Mouse (Mus musculus) hindbrain, embryonic 15.5 days (tissue): Measurements from ENCODE around the gene Rnf126. TPM values are rescaled to one million over a fixed set of nuclear protein-coding genes. Genes with fewer than 3 reads are reported as not detected.
"Not testable (repeated sequence)": the region's sequence is repeated elsewhere in the genome, so short reads cannot be mapped to it uniquely, and the experiment has no call there.

ENCODE experiments used
- ATAC-seq: fragments of 200-750 bp; cut with Nextera tagmentation; 2 replicates; pipeline ENCODE4 v1.8.0; 2017; ENCODE audit warnings: low read depth, moderate number of reproducible peaks, moderate TSS enrichment; ENCODE audit not compliant: low FRiP score
- H3K27ac ChIP-seq: fragments of 300-500 bp; sonication (generic); replicated peaks from 2 replicates; pipeline ENCODE4 v1.5.1; 2015; ENCODE audit warnings: mild to moderate bottlenecking, inconsistent platforms
- H3K27me3 ChIP-seq: fragments of 300-500 bp; sonication (generic); 2 replicates; pipeline ENCODE4 v1.6.1; 2015; ENCODE audit warnings: control low read depth, inconsistent platforms
- H3K36me3 ChIP-seq: fragments of 300-500 bp; sonication (generic); 2 replicates; pipeline ENCODE4 v1.6.1; 2015; ENCODE audit warnings: control low read depth, inconsistent platforms
- H3K4me1 ChIP-seq: fragments of 300-500 bp; sonication (generic); replicated peaks from 2 replicates; pipeline ENCODE4 v1.6.1; 2015; ENCODE audit warnings: control low read depth, inconsistent platforms
- H3K4me2 ChIP-seq: fragments of 300-500 bp; sonication (generic); 2 replicates; pipeline ENCODE4 v1.6.1; 2015; ENCODE audit warnings: moderate library complexity, mild to moderate bottlenecking, inconsistent platforms
- H3K4me3 ChIP-seq: fragments of 300-500 bp; sonication (generic); 2 replicates; pipeline ENCODE4 v1.5.1; 2015; ENCODE audit warnings: mild to moderate bottlenecking, inconsistent platforms
- H3K9ac ChIP-seq: fragments of 300-500 bp; sonication (generic); 2 replicates; pipeline ENCODE4 v1.6.1; 2015; ENCODE audit warnings: inconsistent platforms
- H3K9me3 ChIP-seq: fragments of 300-500 bp; sonication (generic); 2 replicates; pipeline ENCODE4 v1.6.1; 2016; ENCODE audit warnings: control low read depth, inconsistent platforms
- WGBS: fragments of 180-500 bp; shearing (Covaris S2); methylation state at CpG from one replicate; pipeline ENCODE4 v1.1.7; 2015; 5-methylcytosine and 5-hydroxymethylcytosine counted together
- polyA plus RNA-seq: library from polyadenylated mRNA; unstranded; fragments of >200 nt; fragmentation: Nextera tagmentation; extraction: Ambion mirVana; gene quantifications from 2 replicates; pipeline ENCODE4 v1.2.1, GENCODE M21; 2015

Gene Rnf126
- polyA plus RNA-seq, 1 experiment from 2014 or later, result 125 TPM

GRCm38 (mm10) chr10:79759675-79760074 is 7.1 kb downstream of the Rnf126 start:
- not testable (repeated sequence) for H3K9ac ChIP-seq, ATAC-seq, H3K27ac ChIP-seq, H3K9me3 ChIP-seq, H3K27me3 ChIP-seq, H3K4me2 ChIP-seq, H3K4me3 ChIP-seq
- peaks cover 53% of the 10 kb centered on the region for H3K36me3 ChIP-seq
- peaks cover 18% of the 10 kb centered on the region for H3K4me1 ChIP-seq
- 96% methylated on average over 1 of the region's 1 CpGs for WGBS

- Histone ChIP-seq H3K9ac (no peak overlapping the region), H3K36me3 (peaks cover 45% of the 10 kb centered on the region), H3K27me3 (no peaks in the 10 kb centered on the region), H3K4me1 (peaks cover 11% of the 10 kb centered on the region), H3K4me2 (no peak overlapping the region), H3K9me3 (no peaks in the 10 kb centered on the region), H3K27ac (no peak overlapping the region), H3K4me3 (no peak overlapping the region)
- WGBS, result 93% methylated on average over 24 of the region's 24 CpGs
- no peak for ATAC-seq
Observed at GRCm38 (mm10) chr10:79756660-79757059, 10.1 kb downstream of the Rnf126 start.

GRCm38 (mm10) chr10:79755854-79756253 is 10.9 kb downstream of the Rnf126 start:
- ATAC-seq, result no peak
- Histone ChIP-seq H3K4me2 (no peak overlapping the region), H3K4me3 (no peak overlapping the region), H3K36me3 (peaks cover 37% of the 10 kb centered on the region), H3K9ac (no peak overlapping the region), H3K27ac (no peak overlapping the region), H3K27me3 (no peaks in the 10 kb centered on the region), H3K9me3 (no peaks in the 10 kb centered on the region), H3K4me1 (peaks cover 11% of the 10 kb centered on the region)
- WGBS, result 85% methylated on average over 3 of the region's 3 CpGs

- whole genome bisulfite sequencing, result 2% methylated on average over 36 of the region's 36 CpGs
- Histone ChIP-seq H3K27me3 (no peaks in the 10 kb centered on the region), H3K4me3 (peak within 1 kb of the TSS; percentile 37), H3K36me3 (peaks cover 30% of the 10 kb centered on the region), H3K4me2 (peak within 1 kb of the TSS; percentile 65), H3K9me3 (no peaks in the 10 kb centered on the region), H3K4me1 (peaks cover 11% of the 10 kb centered on the region), H3K9ac (peak within 1 kb of the TSS; percentile 41), H3K27ac (no peak within 1 kb of the TSS)
- ATAC-seq, result peak; percentile 80
Observed at GRCm38 (mm10) chr10:79754856-79755516, 11.8 kb downstream of the Rnf126 start, which contains the start of gene Fgf22. Fgf22 (plus strand) TSS chr10:79755076.

- ATAC-seq, result no peak
- H3K9me3 ChIP-seq, result no peaks in the 10 kb centered on the region
- H3K4me3 ChIP-seq, result no peak overlapping the region
- no peak overlapping the region for H3K9ac ChIP-seq
- 78% methylated on average over 6 of the region's 6 CpGs for WGBS
- H3K27me3 ChIP-seq, result no peaks in the 10 kb centered on the region
- H3K27ac ChIP-seq, result no peak overlapping the region
- H3K4me1 ChIP-seq, result peaks cover 14% of the 10 kb centered on the region
- H3K36me3 ChIP-seq, result 0 out of 2 replicates have a peak, but pooled peaks cover 7% of the 10 kb centered on the region
- H3K4me2 ChIP-seq, result no peak overlapping the region
Observed at GRCm38 (mm10) chr10:79748496-79748895, 18.3 kb downstream of the Rnf126 start.

- H3K4me1 ChIP-seq, result peaks cover 14% of the 10 kb centered on the region
- no peaks in the 10 kb centered on the region for H3K9me3 ChIP-seq
- peak; percentile 63 for ATAC-seq
- H3K4me2 ChIP-seq, result peak overlapping the region; percentile 58
- H3K27me3 ChIP-seq, result no peaks in the 10 kb centered on the region
- whole genome bisulfite sequencing, result 22% methylated on average over 6 of the region's 6 CpGs
- H3K4me3 ChIP-seq, result peak overlapping the region; percentile 60
- peak overlapping the region; percentile 40 for H3K9ac ChIP-seq
- H3K36me3 ChIP-seq, result peaks cover 21% of the 10 kb centered on the region
- H3K27ac ChIP-seq, result 0 out of 2 replicates have a peak overlapping the region, but pooled peaks have one; percentile 31
Observed at GRCm38 (mm10) chr10:79746774-79747151, 20.0 kb downstream of the Rnf126 start.

- 0 out of 2 replicates have a peak within 1 kb of the TSS, but pooled peaks have one; percentile 34 for H3K27ac ChIP-seq
- 4% methylated on average over 38 of the region's 38 CpGs for WGBS
- peak within 1 kb of the TSS; percentile 58 for H3K4me2 ChIP-seq
- peaks cover 27% of the 10 kb centered on the region for H3K36me3 ChIP-seq
- no peaks in the 10 kb centered on the region for H3K27me3 ChIP-seq
- H3K4me3 ChIP-seq, result peak within 1 kb of the TSS; percentile 60
- H3K9me3 ChIP-seq, result no peaks in the 10 kb centered on the region
- H3K4me1 ChIP-seq, result peaks cover 14% of the 10 kb centered on the region
- peak; percentile 96 for ATAC-seq
- peak within 1 kb of the TSS; percentile 47 for H3K9ac ChIP-seq
Observed at GRCm38 (mm10) chr10:79745898-79746773, 20.6 kb downstream of the Rnf126 start, which contains the start of gene Polrmt. Polrmt (minus strand) TSS chr10:79746581.

- Histone ChIP-seq H3K36me3 (peaks cover 34% of the 10 kb centered on the region), H3K9ac (0 out of 2 replicates have a peak overlapping the region, but pooled peaks have one; percentile 19), H3K4me1 (peaks cover 14% of the 10 kb centered on the region), H3K9me3 (no peaks in the 10 kb centered on the region), H3K27ac (no peak overlapping the region), H3K27me3 (no peaks in the 10 kb centered on the region), H3K4me2 (peak overlapping the region; percentile 58), H3K4me3 (peak overlapping the region; percentile 60)
- no peak for ATAC-seq
- WGBS, result 93% methylated on average over 3 of the region's 3 CpGs
Observed at GRCm38 (mm10) chr10:79745411-79745810, 21.3 kb downstream of the Rnf126 start.

- Histone ChIP-seq H3K36me3 (peaks cover 50% of the 10 kb centered on the region), H3K9me3 (peaks cover 15% of the 10 kb centered on the region), H3K9ac (no peak overlapping the region), H3K27ac (no peak overlapping the region), H3K4me3 (no peak overlapping the region), H3K27me3 (no peaks in the 10 kb centered on the region), H3K4me1 (peaks cover 14% of the 10 kb centered on the region), H3K4me2 (no peak overlapping the region)
- WGBS, result 93% methylated on average over 15 of the region's 15 CpGs
- ATAC-seq, result no peak
Observed at GRCm38 (mm10) chr10:79743650-79744365, 22.9 kb downstream of the Rnf126 start.

GRCm38 (mm10) chr10:79743161-79743560 is 23.6 kb downstream of the Rnf126 start:
- Histone ChIP-seq H3K36me3 (peaks cover 57% of the 10 kb centered on the region), H3K9ac (no peak overlapping the region), H3K27ac (no peak overlapping the region), H3K4me1 (peaks cover 14% of the 10 kb centered on the region), H3K4me2 (no peak overlapping the region), H3K9me3 (peaks cover 21% of the 10 kb centered on the region), H3K27me3 (no peaks in the 10 kb centered on the region), H3K4me3 (no peak overlapping the region)
- ATAC-seq, result no peak
- WGBS, result 90% methylated on average over 11 of the region's 11 CpGs

- no peak overlapping the region for H3K27ac ChIP-seq
- H3K4me3 ChIP-seq, result no peak overlapping the region
- H3K9me3 ChIP-seq, result peaks cover 32% of the 10 kb centered on the region
- no peak overlapping the region for H3K4me2 ChIP-seq
- H3K4me1 ChIP-seq, result peaks cover 7% of the 10 kb centered on the region
- WGBS, result 59% methylated on average over 11 of the region's 11 CpGs
- H3K9ac ChIP-seq, result no peak overlapping the region
- ATAC-seq, result no peak
- H3K36me3 ChIP-seq, result peaks cover 80% of the 10 kb centered on the region
- no peaks in the 10 kb centered on the region for H3K27me3 ChIP-seq
Observed at GRCm38 (mm10) chr10:79740863-79741262, 25.9 kb downstream of the Rnf126 start.
